Mouse (Mus musculus) layer of hippocampus, postnatal 14 days (tissue): ENCODE measurements around the gene Taf4. TPM values are rescaled to one million over a fixed set of nuclear protein-coding genes. Genes with fewer than 3 reads are reported as not detected.

Experiments used
- DNase-seq, 2 experiments: peaks; one replicate each; pipeline ENCODE4 v3.0.0; 2021 to 2022; ENCODE audit warnings: low spot score in 2 of 2, mixed read lengths in 1 of 2
- long read RNA-seq, 2 experiments: library from polyadenylated mRNA; stranded (forward); transcript quantifications; one replicate each; pipeline ENCODE4 v2.0.0; 2021
- total RNA-seq, 2 experiments: library from RNA; stranded (reverse); gene quantifications; 2 replicates each; pipeline ENCODE4 v1.2.3; 2021

Taf4 gene
- 10 to 100 TPM; 17.9 to 18.5 TPM for total RNA-seq
- long read RNA-seq, experiment 1, full-length matches to known transcripts = 8 of 16 reads
- long read RNA-seq, experiment 1, partial matches to known transcripts = 3 of 16 reads
- long read RNA-seq, experiment 1, other reads (novel, unspliced or antisense) = 5 of 16 reads
- long read RNA-seq, experiment 2, full-length matches to known transcripts = 2 of 13 reads
- long read RNA-seq, experiment 2, partial matches to known transcripts = 1 of 13 reads
- long read RNA-seq, experiment 2, other reads (novel, unspliced or antisense) = 10 of 13 reads

- peak; percentile 91 to 92 for DNase-seq
Observed at GRCm38 (mm10) chr2:179976628-179977343, at the start of gene Taf4. Gene Taf4, minus strand, starts transcription at chr2:179976646.

- DNase-seq = no peak
Observed at GRCm38 (mm10) chr2:180025861-180026200, 49.4 kb upstream of the Taf4 start.

GRCm38 (mm10) chr2:180025135-180025860 is 48.9 kb upstream of the Taf4 start:
- peak in 1 of 2 experiments; percentile 49 for DNase-seq

- DNase-seq = peak; percentile 98 to 99
Observed at GRCm38 (mm10) chr2:180024401-180025098, 48.1 kb upstream of the Taf4 start, which contains the start of gene Lsm14b. Gene Lsm14b, plus strand, starts transcription at chr2:180024987.

- no peak for DNase-seq
Observed at GRCm38 (mm10) chr2:180022751-180023150, 46.3 kb upstream of the Taf4 start.

DNA sequence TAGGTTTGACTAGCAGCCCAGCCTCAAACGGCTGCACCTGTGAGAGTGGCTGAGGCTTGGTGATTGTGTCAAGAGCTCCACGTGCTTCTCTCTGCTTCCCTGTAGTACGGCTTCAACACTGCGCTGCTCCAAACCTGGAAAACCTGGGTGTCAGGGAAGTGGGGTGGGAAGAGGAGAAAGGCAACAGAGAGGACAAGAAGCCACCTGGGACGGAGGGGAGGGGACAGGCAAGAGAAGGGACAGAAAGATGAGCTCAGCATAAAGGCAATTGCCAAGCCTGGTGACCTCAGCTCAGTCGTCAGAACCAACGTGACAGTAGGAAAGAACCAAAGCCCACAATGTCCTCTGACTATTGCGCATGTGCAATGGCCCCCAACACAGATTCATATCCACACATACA is 44.5 kb upstream of the Taf4 start:
- DNase-seq = no peak

DNA sequence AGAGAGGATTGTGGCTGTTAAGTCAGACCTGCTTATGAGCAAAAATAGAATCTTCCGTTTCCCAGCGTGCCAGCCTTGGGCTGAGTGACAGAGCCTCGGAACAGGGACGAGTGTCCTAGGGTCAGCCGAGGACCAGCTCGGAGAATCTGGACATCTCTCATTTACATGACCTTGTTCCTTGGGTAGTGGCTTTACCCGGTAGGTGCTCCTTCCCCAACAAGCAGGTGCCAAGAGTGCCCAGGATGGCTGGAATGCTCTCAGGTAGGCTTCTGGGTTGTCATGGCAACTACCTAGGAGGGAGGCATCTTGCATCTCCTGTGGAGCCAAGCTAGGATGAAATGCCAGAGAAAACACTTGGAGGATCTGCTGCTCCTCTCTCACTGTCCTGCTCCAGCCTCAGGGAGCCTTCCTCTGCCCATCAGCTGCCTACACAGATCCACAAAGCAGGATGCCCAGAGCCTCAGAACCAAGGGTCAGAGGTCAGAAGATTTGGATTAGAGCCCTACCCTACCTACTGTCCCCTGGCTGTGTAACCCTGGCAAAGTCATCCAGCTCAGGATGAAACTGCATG is 43.7 kb upstream of the Taf4 start:
- DNase-seq = peak in 1 of 2 experiments; percentile 1

GRCm38 (mm10) chr2:180018573-180018972 is 42.1 kb upstream of the Taf4 start:
- DNase-seq = no peak

- no peak for DNase-seq
Observed at GRCm38 (mm10) chr2:180017632-180018031, 41.2 kb upstream of the Taf4 start.

DNA sequence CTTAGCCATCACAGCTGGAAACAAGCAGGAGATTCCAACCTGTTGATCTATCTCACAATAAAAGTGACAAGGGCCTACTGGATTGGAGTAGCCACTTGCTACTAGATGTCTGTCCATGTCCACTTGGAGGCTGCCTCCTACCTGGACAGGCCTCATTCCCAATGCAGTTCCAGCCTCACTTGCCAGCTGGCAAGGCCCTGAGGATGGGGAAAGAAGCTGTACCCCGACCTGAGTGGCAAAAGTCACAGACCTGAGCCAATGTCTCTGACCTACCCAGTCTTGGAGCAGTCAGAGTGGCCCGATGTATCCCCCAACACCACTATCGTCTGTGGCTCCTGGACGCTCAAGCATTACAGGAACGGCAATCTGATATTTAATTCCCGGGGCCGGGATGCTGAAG is 37.2 kb upstream of the Taf4 start:
- no peak for DNase-seq

DNA sequence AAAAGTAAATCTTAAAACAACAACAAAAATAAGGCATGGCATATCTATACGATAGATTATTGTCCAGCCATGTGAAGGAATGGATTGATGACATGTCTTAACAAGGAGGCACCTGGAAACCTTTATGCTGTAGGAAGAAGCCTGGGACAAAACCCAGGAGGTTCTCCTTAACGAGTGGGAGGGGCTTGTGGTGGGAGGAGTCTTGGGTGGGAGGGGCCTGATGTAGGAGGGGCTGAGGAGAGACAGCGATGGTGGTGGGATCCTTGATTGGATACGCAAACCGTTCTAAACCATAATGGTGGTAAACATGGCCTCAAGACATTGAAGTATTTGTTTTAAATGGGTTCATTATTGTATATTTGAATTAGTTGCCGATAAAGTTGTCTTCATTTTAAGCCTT is 34.9 kb upstream of the Taf4 start:
- DNase-seq = no peak

GRCm38 (mm10) chr2:180010686-180011085 is 34.2 kb upstream of the Taf4 start:
- DNase-seq = no peak

DNA sequence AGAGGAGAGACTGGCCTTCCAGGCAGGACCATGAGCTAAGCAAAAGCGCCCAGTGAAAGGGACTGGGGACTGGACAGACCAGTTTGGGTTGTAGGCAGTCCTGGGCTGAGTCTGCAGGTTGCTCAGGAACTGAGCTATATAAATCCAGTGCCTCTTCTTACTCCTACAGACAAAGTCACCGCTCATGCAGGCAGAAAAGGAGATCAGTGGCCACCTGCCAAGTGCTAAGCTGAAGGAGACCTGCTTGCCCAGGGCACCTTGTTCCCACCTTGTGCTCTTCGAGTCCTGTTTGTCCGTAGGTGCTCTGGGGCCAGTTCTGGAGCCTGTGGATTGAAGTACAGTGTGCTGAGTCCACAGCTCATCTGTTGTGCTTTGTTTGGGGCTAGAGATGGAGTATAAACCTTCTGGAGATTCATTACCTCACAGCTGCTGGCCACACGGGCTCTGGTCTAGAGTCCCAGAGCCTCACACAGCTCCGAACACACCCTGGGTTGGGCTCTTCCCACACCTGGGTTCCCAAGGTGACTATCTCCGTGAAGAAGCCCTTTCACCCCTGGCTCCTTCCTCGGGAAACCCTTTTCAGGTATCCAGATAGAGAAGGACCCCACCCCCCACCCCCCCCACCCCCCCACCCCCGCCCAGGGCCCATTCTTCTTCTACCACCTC is 30.0 kb upstream of the Taf4 start:
- DNase-seq = no peak

DNA sequence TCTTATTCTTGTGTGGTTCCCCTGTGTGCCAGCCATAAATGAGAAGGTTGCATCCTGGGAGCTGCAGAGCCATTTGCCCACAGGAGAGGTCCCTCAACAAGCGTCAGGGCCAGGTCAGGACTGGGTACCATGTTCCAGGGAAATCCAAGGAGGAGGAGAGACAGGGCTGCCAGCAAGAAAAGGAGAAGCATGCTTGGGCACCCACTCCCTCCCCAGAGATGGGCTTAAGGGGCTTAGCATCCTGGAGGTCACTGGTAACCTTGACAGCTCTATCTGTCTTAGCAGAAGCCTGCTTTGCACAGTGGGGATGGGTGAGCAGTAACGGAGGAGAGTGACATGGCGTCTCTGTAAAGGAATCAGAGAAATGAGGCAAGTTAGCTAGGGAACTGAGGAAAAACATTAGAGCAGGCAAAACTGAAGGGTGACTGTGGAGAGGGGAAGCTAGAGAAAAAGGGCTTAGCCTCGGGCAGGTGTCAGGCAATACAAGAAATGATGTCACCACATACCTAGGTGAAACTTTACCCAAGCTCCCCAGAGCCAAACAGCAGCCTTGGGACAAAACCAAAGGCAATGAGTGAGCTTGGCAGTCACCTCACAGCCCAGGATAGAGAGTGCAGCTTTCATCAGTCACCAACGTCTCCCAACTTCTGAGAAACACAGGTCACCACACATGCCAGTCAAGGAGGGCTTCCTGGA is 29.4 kb upstream of the Taf4 start:
- no peak for DNase-seq

GRCm38 (mm10) chr2:180001635-180002034 is 25.2 kb upstream of the Taf4 start:
- DNase-seq = no peak

GRCm38 (mm10) chr2:179998431-179998830 is 22.0 kb upstream of the Taf4 start:
- DNase-seq = no peak

- no peak for DNase-seq
Observed at GRCm38 (mm10) chr2:179993071-179993470, 16.6 kb upstream of the Taf4 start.

GRCm38 (mm10) chr2:179989098-179989497 is 12.7 kb upstream of the Taf4 start:
- no peak for DNase-seq

GRCm38 (mm10) chr2:179986437-179987022 is 10.1 kb upstream of the Taf4 start:
- DNase-seq = no peak

DNA sequence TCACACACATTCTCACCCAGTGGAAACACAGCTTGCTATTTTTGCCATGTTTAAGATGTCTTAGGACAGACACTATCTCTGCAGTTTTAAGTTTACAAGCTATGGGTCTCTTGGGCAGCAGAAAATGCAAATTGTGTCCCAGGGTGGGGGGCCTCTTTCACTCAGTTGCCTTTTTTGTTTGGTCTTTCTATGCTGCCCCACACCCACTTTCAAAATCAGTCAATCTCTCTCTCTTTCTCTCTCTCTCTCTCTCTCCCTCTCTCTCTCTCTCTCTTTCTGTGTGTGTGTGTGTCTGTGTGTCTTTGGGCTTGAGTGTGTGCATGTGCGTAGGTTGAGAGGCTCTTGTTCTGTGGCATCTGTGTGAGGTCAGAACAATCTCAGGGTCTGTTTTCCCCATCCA is 9.2 kb upstream of the Taf4 start:
- DNase-seq = no peak
